In genomic region chr4:108869730-108870374, GRCm38 (mm10) we compare ENCODE assay signal across 8 mouse cellular contexts. TPM values are rescaled to one million over a fixed set of nuclear protein-coding genes. Genes with fewer than 3 reads are reported as not detected.
A peak's percentile ranks its signal among the peaks of the same experiment; 100 is the strongest.
DNase-seq lines count a peak whose midpoint lies in the region; ATAC-seq and TF ChIP-seq lines count a peak whose summit lies in the region.

No protein-coding gene starts in this region.

- peak; percentile 81 to 92 for DNase-seq in heart, adult 18-20 months
- DNase-seq in embryo, embryonic 10 days (ENCODE audit: low spot score) = peak; percentile 95
- peak; percentile 71 for DNase-seq in gastrocnemius, postnatal 10 days
- DNase-seq in left cerebral cortex, postnatal 25 days (ENCODE audit: low spot score in 2 of 2) = peak; percentile 93 to 96
- peak; percentile 97 for DNase-seq in midbrain, embryonic 14.5 days
- peak; percentile 7 to 72 for DNase-seq in spleen, adult 18-20 months

- peak; percentile 96 for TF ChIP-seq CTCF in intestine, postnatal 0 days (IDR thresholded peaks at IDR 0.05; ENCODE audit: low read depth)

- no peak for ATAC-seq in heart, embryonic 11.5 days (replicated peaks; ENCODE audit: insufficient number of reproducible peaks, low FRiP score, low TSS enrichment)
- ATAC-seq in intestine, postnatal 0 days = 0 out of 2 replicates have a peak, but pooled peaks have one; percentile 49
- ATAC-seq in midbrain, embryonic 14.5 days (ENCODE audit: low FRiP score, low TSS enrichment) = peak; percentile 74; the same call in 1 of the 2 replicates

- intact Hi-C loops in left cerebral cortex, postnatal 25 days (cut with DNase I) = loop anchor here (1.0 to 5.0 kb wide), 2 partner anchors 106 to 297 kb away; no protein-coding TSS in a partner anchor

- H3K4me3 ChIP-seq in heart, embryonic 11.5 days (ENCODE audit: low read depth, low read length) = no peak overlapping the region
- H3K4me3 ChIP-seq in intestine, postnatal 0 days (ENCODE audit: low read depth, low read length) = no peak overlapping the region
- H3K4me3 ChIP-seq in midbrain, embryonic 14.5 days (replicated peaks; ENCODE audit: low read depth, low read length) = no peak overlapping the region

- no peaks in the 10 kb centered on the region for H3K4me1 ChIP-seq in heart, embryonic 11.5 days (ENCODE audit: control insufficient read depth, insufficient read depth, low read length)
- no peaks in the 10 kb centered on the region for H3K4me1 ChIP-seq in intestine, postnatal 0 days (replicated peaks; ENCODE audit: control insufficient read depth, insufficient read depth, low read length)
- no peaks in the 10 kb centered on the region for H3K4me1 ChIP-seq in midbrain, embryonic 14.5 days (ENCODE audit: control insufficient read depth, insufficient read depth, low read length)

- H3K4me2 ChIP-seq in heart, embryonic 11.5 days = no peak overlapping the region
- no peak overlapping the region for H3K4me2 ChIP-seq in intestine, postnatal 0 days (replicated peaks; ENCODE audit: low read depth)
- H3K4me2 ChIP-seq in midbrain, embryonic 14.5 days (ENCODE audit: low read length) = no peak overlapping the region

- no peaks in the 10 kb centered on the region for H3K27me3 ChIP-seq in heart, embryonic 11.5 days (ENCODE audit: control insufficient read depth, insufficient read depth, low read length)
- H3K27me3 ChIP-seq in intestine, postnatal 0 days (replicated peaks; ENCODE audit: control insufficient read depth, insufficient read depth, low read length) = no peaks in the 10 kb centered on the region
- no peaks in the 10 kb centered on the region for H3K27me3 ChIP-seq in midbrain, embryonic 14.5 days (ENCODE audit: control insufficient read depth, insufficient read depth, low read length)

- no peak overlapping the region for H3K27ac ChIP-seq in heart, embryonic 11.5 days (ENCODE audit: low read depth, low read length)
- no peak overlapping the region for H3K27ac ChIP-seq in intestine, postnatal 0 days (ENCODE audit: low read depth, low read length)
- no peak overlapping the region for H3K27ac ChIP-seq in midbrain, embryonic 14.5 days (replicated peaks; ENCODE audit: low read depth, low read length)

- H3K36me3 ChIP-seq in heart, embryonic 11.5 days (ENCODE audit: control insufficient read depth, insufficient read depth, low read length) = no peaks in the 10 kb centered on the region
- H3K36me3 ChIP-seq in intestine, postnatal 0 days (ENCODE audit: control insufficient read depth, insufficient read depth) = 0 out of 2 replicates have a peak, but pooled peaks cover 1% of the 10 kb centered on the region
- no peaks in the 10 kb centered on the region for H3K36me3 ChIP-seq in midbrain, embryonic 14.5 days (ENCODE audit: control insufficient read depth, insufficient read depth, low read length)

- no peaks in the 10 kb centered on the region for H3K9me3 ChIP-seq in heart, embryonic 11.5 days (replicated peaks; ENCODE audit: control insufficient read depth, low read length)
- H3K9me3 ChIP-seq in intestine, postnatal 0 days (ENCODE audit: control insufficient read depth) = no peaks in the 10 kb centered on the region
- no peaks in the 10 kb centered on the region for H3K9me3 ChIP-seq in midbrain, embryonic 14.5 days (ENCODE audit: control insufficient read depth, low read length)

- H3K9ac ChIP-seq in heart, embryonic 11.5 days (ENCODE audit: low read depth, low read length) = no peak overlapping the region
- H3K9ac ChIP-seq in intestine, postnatal 0 days (ENCODE audit: low read depth, low read length) = no peak overlapping the region
- no peak overlapping the region for H3K9ac ChIP-seq in midbrain, embryonic 14.5 days (replicated peaks; ENCODE audit: low read length)

- 31% methylated on average over 10 of the region's 10 CpGs for WGBS in heart, embryonic 11.5 days (ENCODE audit: insufficient replicate concordance)
- 37% methylated on average over 10 of the region's 10 CpGs for WGBS in intestine, postnatal 0 days
- WGBS in midbrain, embryonic 14.5 days = 36% methylated on average over 10 of the region's 10 CpGs

RNA-seq across cellular contexts. Expression of gene Rab3b, which starts 9.0 kb away (rescaled TPM):
- 1 to 10 TPM in 1 of 2 experiments, under 1 TPM in 1; 0.60 to 1.6 TPM for total RNA-seq in heart, adult 18-20 months (2021)
- polyA plus RNA-seq in heart, embryonic 11.5 days (2014; fragmentation: Nextera tagmentation; extraction: Ambion mirVana) = 11.1 and 13.3 TPM in 2 replicates
- total RNA-seq in gastrocnemius, postnatal 10 days (2021) = 1 to 10 TPM in 1 of 2 experiments, under 1 TPM in 1; 0.52 to 1.1 TPM
- 12.0 and 12.7 TPM in 2 replicates for polyA plus RNA-seq in intestine, postnatal 0 days (2015; fragmentation: Nextera tagmentation; extraction: Ambion mirVana)
- 10 to 100 TPM; 90.0 to 96.0 TPM for total RNA-seq in left cerebral cortex, postnatal 25 days (2021)
- polyA plus RNA-seq in midbrain, embryonic 14.5 days (2014; fragmentation: Nextera tagmentation; extraction: Ambion mirVana) = 110 and 140 TPM in 2 replicates

RNA-seq across cellular contexts. Expression of gene A730015C16Rik, which starts 21.4 kb away (rescaled TPM):
- total RNA-seq in heart, adult 18-20 months (2021) = not detected
- 0.59 and 1.4 TPM in 2 replicates for polyA plus RNA-seq in heart, embryonic 11.5 days (2014; fragmentation: Nextera tagmentation; extraction: Ambion mirVana)
- total RNA-seq in gastrocnemius, postnatal 10 days (2021) = not detected
- 0.42 and 0.48 TPM in 2 replicates for polyA plus RNA-seq in intestine, postnatal 0 days (2015; fragmentation: Nextera tagmentation; extraction: Ambion mirVana)
- total RNA-seq in left cerebral cortex, postnatal 25 days (2021) = not detected
- polyA plus RNA-seq in midbrain, embryonic 14.5 days (2014; fragmentation: Nextera tagmentation; extraction: Ambion mirVana) = 1.8 and 2.2 TPM in 2 replicates

RNA-seq across cellular contexts. Expression of gene Kti12, which starts 22.3 kb away (rescaled TPM):
- total RNA-seq in heart, adult 18-20 months (2021) = 10 to 100 TPM; 25.4 to 25.5 TPM
- 31.3 and 32.4 TPM in 2 replicates for polyA plus RNA-seq in heart, embryonic 11.5 days (2014; fragmentation: Nextera tagmentation; extraction: Ambion mirVana)
- total RNA-seq in gastrocnemius, postnatal 10 days (2021) = 10 to 100 TPM; 16.8 to 18.5 TPM
- 20.4 and 22.7 TPM in 2 replicates for polyA plus RNA-seq in intestine, postnatal 0 days (2015; fragmentation: Nextera tagmentation; extraction: Ambion mirVana)
- 10 to 100 TPM; 15.4 to 18.7 TPM for total RNA-seq in left cerebral cortex, postnatal 25 days (2021)
- 24.4 and 27.6 TPM in 2 replicates for polyA plus RNA-seq in midbrain, embryonic 14.5 days (2014; fragmentation: Nextera tagmentation; extraction: Ambion mirVana)

RNA-seq across cellular contexts. Expression of gene Txndc12, which starts 35.5 kb away (rescaled TPM):
- 10 to 100 TPM; 28.0 to 28.7 TPM for total RNA-seq in heart, adult 18-20 months (2021)
- 123 and 132 TPM in 2 replicates for polyA plus RNA-seq in heart, embryonic 11.5 days (2014; fragmentation: Nextera tagmentation; extraction: Ambion mirVana)
- 10 to 100 TPM; 26.8 to 27.3 TPM for total RNA-seq in gastrocnemius, postnatal 10 days (2021)
- polyA plus RNA-seq in intestine, postnatal 0 days (2015; fragmentation: Nextera tagmentation; extraction: Ambion mirVana) = 52.3 and 52.7 TPM in 2 replicates
- total RNA-seq in left cerebral cortex, postnatal 25 days (2021) = 10 to 100 TPM; 35.4 to 41.0 TPM
- 72.8 and 79.0 TPM in 2 replicates for polyA plus RNA-seq in midbrain, embryonic 14.5 days (2014; fragmentation: Nextera tagmentation; extraction: Ambion mirVana)

RNA-seq across cellular contexts. Expression of gene Btf3l4, which starts 36.4 kb away (rescaled TPM):
- total RNA-seq in heart, adult 18-20 months (2021) = 10 to 100 TPM; 73.1 to 75.0 TPM
- 157 and 162 TPM in 2 replicates for polyA plus RNA-seq in heart, embryonic 11.5 days (2014; fragmentation: Nextera tagmentation; extraction: Ambion mirVana)
- 10 to 100 TPM; 72.7 to 76.4 TPM for total RNA-seq in gastrocnemius, postnatal 10 days (2021)
- 94.8 and 101 TPM in 2 replicates for polyA plus RNA-seq in intestine, postnatal 0 days (2015; fragmentation: Nextera tagmentation; extraction: Ambion mirVana)
- total RNA-seq in left cerebral cortex, postnatal 25 days (2021) = 10 to 100 TPM; 82.7 to 86.9 TPM
- 243 and 255 TPM in 2 replicates for polyA plus RNA-seq in midbrain, embryonic 14.5 days (2014; fragmentation: Nextera tagmentation; extraction: Ambion mirVana)

Comparison
In these comparisons a context has a peak if more than half of its experiments do, and no peak if none do; other contexts are left out.
1. DNase-seq: peak in every context shown above with its lines; median percentile 97 in midbrain, embryonic 14.5 days; 95 in embryo, embryonic 10 days; 94 in left cerebral cortex, postnatal 25 days; 86 in heart, adult 18-20 months; 71 in gastrocnemius, postnatal 10 days; 40 in spleen, adult 18-20 months.
2. RNA of gene Rab3b, which starts 9.0 kb away (total RNA-seq): 90.0 to 96.0 TPM in left cerebral cortex, postnatal 25 days; 0.60 to 1.6 TPM in heart, adult 18-20 months and 0.52 to 1.1 TPM in gastrocnemius, postnatal 10 days; every median in the first group is over 10 times any median in the second.